Mouse (Mus musculus) kidney, adult 2 months (tissue): ENCODE measurements around the gene Vmn1r84. TPM values are rescaled to one million over a fixed set of nuclear protein-coding genes. Genes with fewer than 3 reads are reported as not detected.

Source experiments
- DNase-seq: peaks from one replicate; pipeline ENCODE4 v3.0.0; 2021
- H3K27ac ChIP-seq: fragments of 200-500 bp; 2 replicates; pipeline ENCODE4 v1.5.1; 2012; ENCODE audit warnings: low read depth, low read length, control low read depth, inconsistent platforms; ENCODE audit not compliant: insufficient read depth
- H3K27me3 ChIP-seq: fragments of 200-500 bp; replicated peaks from 2 replicates; pipeline ENCODE4 v1.6.1; 2012; ENCODE audit warnings: mild to moderate bottlenecking, moderate library complexity, low read length, inconsistent platforms; ENCODE audit not compliant: control insufficient read depth, insufficient read depth
- H3K36me3 ChIP-seq: fragments of 200-500 bp; 2 replicates; pipeline ENCODE4 v1.6.1; 2012; ENCODE audit warnings: mild to moderate bottlenecking, moderate library complexity, low read length, inconsistent platforms; ENCODE audit not compliant: control insufficient read depth, insufficient read depth
- H3K4me1 ChIP-seq: fragments of 200-500 bp; 2 replicates; pipeline ENCODE4 v1.6.1; 2011; ENCODE audit warnings: low read length; ENCODE audit not compliant: control insufficient read depth, insufficient read depth
- H3K4me3 ChIP-seq: fragments of 200-500 bp; 2 replicates; pipeline ENCODE4 v1.5.1; 2011; ENCODE audit warnings: mild to moderate bottlenecking, low read depth, low read length, control low read depth; ENCODE audit not compliant: insufficient read depth
- CTCF ChIP-seq: fragments of 200-500 bp; conservative IDR thresholded peaks from 2 replicates; pipeline ENCODE4 v1.5.1; 2011; ENCODE audit warnings: low read depth, mild to moderate bottlenecking, control low read depth, low read length, moderate library complexity, mixed read lengths; ENCODE audit not compliant: insufficient read depth, insufficient read length
- POLR2A ChIP-seq: fragments of 200-500 bp; IDR thresholded peaks from one replicate; pipeline ENCODE4 v1.6.1; 2011; ENCODE audit warnings: low read depth, low read length, control low read depth
- WGBS: fragments of 180-500 bp; shearing (Covaris S2); methylation state at CpG from one replicate; pipeline ENCODE4 v1.1.7; 2018; 5-methylcytosine and 5-hydroxymethylcytosine counted together
- polyA plus RNA-seq: library from polyadenylated mRNA; depleted of rRNA; stranded (reverse); fragments of >200 nt; gene quantifications from 2 replicates; pipeline ENCODE4 v1.2.3, GENCODE M21; 2012; rRNA removed

Vmn1r84 gene
- polyA plus RNA-seq: not detected in 2 replicates

- 69% methylated on average over 1 of the region's 1 CpGs for WGBS
- no peak within 1 kb of the TSS for H3K4me3 ChIP-seq
- no peaks in the 10 kb centered on the region for H3K27me3 ChIP-seq
- no peak within 1 kb of the TSS for H3K27ac ChIP-seq
- no peak for TF ChIP-seq POLR2A
- no peak for TF ChIP-seq CTCF
- H3K36me3 ChIP-seq: no peaks in the 10 kb centered on the region
- DNase-seq: no peak
- no peaks in the 10 kb centered on the region for H3K4me1 ChIP-seq
Observed at GRCm38 (mm10) chr7:12369173-12369572, at the start of gene Vmn1r84. Gene Vmn1r84, minus strand, starts transcription at chr7:12369273.

- no peaks in the 10 kb centered on the region for H3K36me3 ChIP-seq
- no peak within 1 kb of the TSS for H3K4me3 ChIP-seq
- no peak for TF ChIP-seq POLR2A
- TF ChIP-seq CTCF: no peak
- WGBS: 84% methylated on average over 2 of the region's 2 CpGs
- H3K4me1 ChIP-seq: no peaks in the 10 kb centered on the region
- DNase-seq: no peak
- no peaks in the 10 kb centered on the region for H3K27me3 ChIP-seq
- no peak within 1 kb of the TSS for H3K27ac ChIP-seq
Observed at GRCm38 (mm10) chr7:12329381-12329780, 39.7 kb downstream of the Vmn1r84 start, which contains the start of gene Vmn1r83. Gene Vmn1r83, minus strand, starts transcription at chr7:12329481.

Other genes with a start within 250 kb of the Vmn1r84 start
- not detected in 2 replicates for gene Vmn1r78, start 219.0 kb downstream of the Vmn1r84 start, polyA plus RNA-seq
- not detected in 2 replicates for gene Vmn1r79, start 198.0 kb downstream of the Vmn1r84 start, polyA plus RNA-seq
- gene Vmn1r80, start 180.0 kb downstream of the Vmn1r84 start, polyA plus RNA-seq: not detected in 2 replicates
- gene Vmn1r81, start 101.0 kb downstream of the Vmn1r84 start, polyA plus RNA-seq: not detected in 2 replicates
- not detected in 2 replicates for gene Vmn1r82, start 68.8 kb downstream of the Vmn1r84 start, polyA plus RNA-seq
- gene Vmn1r83, start 39.8 kb downstream of the Vmn1r84 start, polyA plus RNA-seq: not detected in 2 replicates
- gene Zfp551, start 53.5 kb upstream of the Vmn1r84 start, polyA plus RNA-seq: 0.92 and 0.98 TPM in 2 replicates
- 2.6 TPM in 2 replicates for gene Zfp606, start 109.0 kb upstream of the Vmn1r84 start, polyA plus RNA-seq
- not detected in 2 replicates for gene 2900092C05Rik, start 143.2 kb upstream of the Vmn1r84 start, polyA plus RNA-seq
- gene Vmn2r53, start 239.5 kb upstream of the Vmn1r84 start, polyA plus RNA-seq: not detected in 2 replicates